Mouse (Mus musculus) embryonic fibroblast, embryonic 13.5 days (primary cell): ENCODE measurements around the gene H1fx.

Source experiments
- CTCF ChIP-seq: IDR thresholded peaks from 2 replicates; pipeline ENCODE4 v1.5.1; 2011; ENCODE audit warnings: mild to moderate bottlenecking, control low read depth, low read length, moderate library complexity, borderline replicate concordance; ENCODE audit not compliant: insufficient read depth
- POLR2A ChIP-seq: IDR thresholded peaks from 2 replicates; pipeline ENCODE4 v1.6.1; 2011; ENCODE audit warnings: low read depth, mild to moderate bottlenecking, control low read depth, low read length, moderate library complexity

DNA sequence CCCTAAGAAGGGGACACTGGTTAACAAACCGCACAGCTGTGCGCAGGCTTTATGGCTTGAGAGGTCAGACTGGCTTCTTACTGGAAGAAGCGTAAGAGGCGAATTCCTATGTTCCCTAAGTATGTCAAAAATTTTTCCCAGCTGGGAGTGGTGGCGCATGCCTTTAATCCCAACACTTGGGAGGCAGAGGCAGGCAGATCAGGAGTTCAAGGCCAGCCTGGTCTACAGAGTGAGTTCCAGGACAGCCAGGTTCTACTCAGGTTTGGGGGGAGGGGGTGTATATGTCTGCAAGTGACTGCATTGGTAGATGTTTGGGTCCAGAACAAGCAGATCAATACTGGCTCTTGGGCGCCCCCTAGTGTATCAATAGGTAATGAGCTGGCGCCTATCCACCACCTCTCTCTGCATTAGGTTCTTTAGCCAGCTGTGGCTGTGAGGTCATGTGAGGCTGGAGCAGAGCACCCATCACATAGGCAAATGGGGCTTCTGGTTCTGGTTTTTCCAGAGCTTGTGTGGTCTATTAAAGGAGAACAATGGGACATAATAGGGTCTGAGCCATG is 16.3 kb upstream of the H1fx start:
- TF ChIP-seq POLR2A (no peak), CTCF (no peak)
